Mouse (Mus musculus) neural tube, embryonic 13.5 days (tissue): ENCODE measurements around the gene Trmt2b. TPM values are rescaled to one million over a fixed set of nuclear protein-coding genes. Genes with fewer than 3 reads are reported as not detected.

Source experiments
- ATAC-seq: fragments of 200-750 bp; cut with Nextera tagmentation; 2 replicates; pipeline ENCODE4 v1.8.0; 2017; ENCODE audit warnings: low read depth, mild to moderate bottlenecking, moderate TSS enrichment, moderate library complexity
- H3K27ac ChIP-seq: fragments of 300-500 bp; sonication (generic); replicated peaks from 2 replicates; pipeline ENCODE4 v1.5.1; 2015; ENCODE audit warnings: moderate library complexity, mild to moderate bottlenecking, inconsistent platforms
- H3K27me3 ChIP-seq: fragments of 300-500 bp; sonication (generic); 2 replicates; pipeline ENCODE4 v1.6.1; 2015; ENCODE audit warnings: mild to moderate bottlenecking, inconsistent platforms
- H3K36me3 ChIP-seq: fragments of 300-500 bp; sonication (generic); 2 replicates; pipeline ENCODE4 v1.6.1; 2015; ENCODE audit warnings: mild to moderate bottlenecking, inconsistent platforms
- H3K4me1 ChIP-seq: fragments of 300-500 bp; sonication (generic); replicated peaks from 2 replicates; pipeline ENCODE4 v1.6.1; 2015; ENCODE audit warnings: inconsistent platforms
- H3K4me2 ChIP-seq: fragments of 300-500 bp; sonication (generic); 2 replicates; pipeline ENCODE4 v1.6.1; 2015; ENCODE audit warnings: inconsistent platforms, mild to moderate bottlenecking, moderate library complexity
- H3K4me3 ChIP-seq: fragments of 300-500 bp; sonication (generic); 2 replicates; pipeline ENCODE4 v1.5.1; 2015; ENCODE audit warnings: mild to moderate bottlenecking, inconsistent platforms
- H3K9ac ChIP-seq: fragments of 300-500 bp; sonication (generic); 2 replicates; pipeline ENCODE4 v1.6.1; 2015; ENCODE audit warnings: moderate library complexity, mild to moderate bottlenecking, inconsistent platforms
- H3K9me3 ChIP-seq: fragments of 300-500 bp; sonication (generic); 2 replicates; pipeline ENCODE4 v1.6.1; 2016; ENCODE audit warnings: inconsistent platforms
- WGBS: fragments of 180-500 bp; shearing (Covaris S2); methylation state at CpG from one replicate; pipeline ENCODE4 v1.1.7; 2015; 5-methylcytosine and 5-hydroxymethylcytosine counted together
- polyA plus RNA-seq: library from polyadenylated mRNA; unstranded; fragments of >200 nt; fragmentation: Nextera tagmentation; extraction: Ambion mirVana; gene quantifications from 2 replicates; pipeline ENCODE4 v1.2.1, GENCODE M21; 2015

Trmt2b gene
- polyA plus RNA-seq, 1 experiment from 2014 or later = 5.1 TPM

- ATAC-seq = no peak
- Histone ChIP-seq H3K9ac (no peak overlapping the region), H3K4me1 (no peaks in the 10 kb centered on the region), H3K4me2 (no peak overlapping the region), H3K4me3 (no peak overlapping the region), H3K27ac (no peak overlapping the region), H3K36me3 (no peaks in the 10 kb centered on the region), H3K27me3 (peaks cover 58% of the 10 kb centered on the region), H3K9me3 (no peaks in the 10 kb centered on the region)
- WGBS = 37% methylated on average over 4 of the region's 4 CpGs
Observed at GRCm38 (mm10) chrX:134285791-134286190, 9.0 kb upstream of the Trmt2b start.

DNA sequence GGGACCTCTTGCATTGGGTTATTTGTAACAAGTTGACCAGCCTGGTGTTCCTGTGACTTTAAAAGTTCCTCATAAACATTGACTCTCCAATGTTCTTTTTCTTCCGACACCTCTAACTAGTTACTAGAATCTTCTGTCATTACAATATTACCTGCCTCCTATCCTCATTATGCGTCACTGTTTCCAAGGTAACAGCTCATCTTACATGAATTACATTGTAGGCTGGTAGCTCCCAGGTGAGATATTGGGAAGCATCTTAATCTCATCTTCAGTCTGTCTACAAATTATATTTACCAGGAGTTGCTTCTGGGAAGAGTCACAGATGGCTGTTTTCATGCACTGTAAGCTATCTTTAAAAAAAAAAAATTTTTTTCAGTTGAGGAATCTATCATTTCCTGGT lies 8.3 kb upstream of the Trmt2b start:
- WGBS = 76% methylated on average over 2 of the region's 2 CpGs
- H3K9ac ChIP-seq = no peak overlapping the region
- no peaks in the 10 kb centered on the region for H3K9me3 ChIP-seq
- H3K4me3 ChIP-seq = no peak overlapping the region
- H3K27ac ChIP-seq = no peak overlapping the region
- no peaks in the 10 kb centered on the region for H3K36me3 ChIP-seq
- no peak overlapping the region for H3K4me2 ChIP-seq
- ATAC-seq = no peak
- no peaks in the 10 kb centered on the region for H3K4me1 ChIP-seq
- H3K27me3 ChIP-seq = peaks cover 56% of the 10 kb centered on the region

- H3K9me3 ChIP-seq = no peaks in the 10 kb centered on the region
- no peak overlapping the region for H3K4me2 ChIP-seq
- 88% methylated on average over 3 of the region's 3 CpGs for WGBS
- H3K4me1 ChIP-seq = no peaks in the 10 kb centered on the region
- no peak overlapping the region for H3K27ac ChIP-seq
- H3K9ac ChIP-seq = no peak overlapping the region
- ATAC-seq = no peak
- no peaks in the 10 kb centered on the region for H3K36me3 ChIP-seq
- no peak overlapping the region for H3K4me3 ChIP-seq
- H3K27me3 ChIP-seq = peaks cover 39% of the 10 kb centered on the region
Observed at GRCm38 (mm10) chrX:134280531-134280930, 3.7 kb upstream of the Trmt2b start.

DNA sequence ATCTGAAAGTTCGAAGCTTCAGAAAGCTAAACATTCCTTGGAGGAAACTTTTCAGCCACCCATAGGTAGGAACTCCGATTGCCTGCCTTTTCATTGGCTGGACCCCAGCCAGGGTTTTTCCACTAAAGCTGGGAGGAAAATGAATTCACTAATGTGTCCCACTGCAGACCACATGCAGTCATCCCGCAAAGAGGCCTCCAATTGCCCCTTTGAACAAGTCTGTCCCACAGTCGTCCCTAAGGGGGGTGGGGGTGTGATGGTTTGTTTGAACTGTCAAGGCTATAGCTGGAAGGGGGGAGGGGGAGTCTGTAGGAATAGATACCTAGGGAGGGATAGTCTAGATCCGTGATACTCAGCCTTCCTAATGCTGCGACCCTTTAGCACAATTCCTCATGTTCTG lies 1.1 kb downstream of the Trmt2b start:
- WGBS = 28% methylated on average over 6 of the region's 6 CpGs

DNA sequence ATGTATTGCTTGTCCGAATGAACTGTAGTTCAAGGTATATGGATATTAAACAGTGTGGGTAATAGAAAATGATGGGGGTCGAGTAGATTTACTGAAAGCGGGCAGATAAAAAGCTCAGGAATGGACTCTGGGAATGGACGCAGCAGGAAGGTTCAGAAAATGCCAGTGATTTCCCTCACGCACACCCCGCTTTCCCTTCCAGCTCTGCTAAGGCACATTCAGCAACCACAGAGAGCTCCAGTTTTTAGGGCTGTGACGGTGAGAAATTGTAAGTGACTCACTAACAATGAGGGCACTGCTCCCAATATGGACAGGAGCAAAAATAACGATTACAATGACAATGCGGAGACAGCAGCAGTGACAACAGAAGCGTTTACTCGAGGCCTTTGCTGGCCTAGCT lies 14.7 kb downstream of the Trmt2b start:
- Histone ChIP-seq H3K9me3 (no peaks in the 10 kb centered on the region), H3K27ac (no peak overlapping the region), H3K4me1 (no peaks in the 10 kb centered on the region), H3K36me3 (no peaks in the 10 kb centered on the region), H3K9ac (no peak overlapping the region), H3K27me3 (peaks cover 5% of the 10 kb centered on the region; the same call in 1 of the 2 replicates), H3K4me2 (no peak overlapping the region), H3K4me3 (no peak overlapping the region)
- 66% methylated on average over 11 of the region's 11 CpGs for WGBS
- no peak for ATAC-seq

More for the DNA sequence above, 1.1 kb downstream of the Trmt2b start:
- H3K36me3 ChIP-seq = no peaks in the 10 kb centered on the region
- no peaks in the 10 kb centered on the region for H3K4me1 ChIP-seq
- peaks cover 10% of the 10 kb centered on the region for H3K27me3 ChIP-seq
- ATAC-seq = peak; percentile 59; the same call in 1 of the 2 replicates
- H3K9ac ChIP-seq = no peak overlapping the region
- H3K4me2 ChIP-seq = peak overlapping the region; percentile 55; the same call in 1 of the 2 replicates
- no peaks in the 10 kb centered on the region for H3K9me3 ChIP-seq
- H3K4me3 ChIP-seq = no peak overlapping the region
- no peak overlapping the region for H3K27ac ChIP-seq

DNA sequence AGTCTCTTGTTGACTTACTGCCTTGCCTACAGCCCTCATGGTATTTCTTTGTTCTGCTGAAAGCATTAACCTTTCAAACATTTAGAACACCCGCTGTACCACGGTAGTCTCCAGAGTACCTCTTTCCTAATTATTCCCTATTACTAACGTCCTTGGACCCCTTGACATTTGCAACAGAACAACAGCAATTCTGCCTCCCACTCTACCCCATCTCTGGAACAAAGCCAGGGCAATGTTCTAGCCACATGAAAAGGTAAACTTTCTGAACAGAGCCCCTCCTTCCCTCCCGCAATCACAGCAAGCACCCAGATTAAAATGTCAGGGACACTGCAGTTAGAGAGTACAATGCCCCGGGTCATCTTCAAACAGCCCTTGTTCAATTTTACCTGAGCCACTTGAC lies 15.6 kb downstream of the Trmt2b start:
- Histone ChIP-seq H3K36me3 (no peaks in the 10 kb centered on the region), H3K27me3 (peaks cover 5% of the 10 kb centered on the region; the same call in 1 of the 2 replicates), H3K9ac (no peak overlapping the region), H3K4me3 (no peak overlapping the region), H3K4me1 (no peaks in the 10 kb centered on the region), H3K9me3 (no peaks in the 10 kb centered on the region), H3K27ac (no peak overlapping the region), H3K4me2 (no peak overlapping the region)
- WGBS = 37% methylated on average over 5 of the region's 5 CpGs
- ATAC-seq = no peak

- no peaks in the 10 kb centered on the region for H3K36me3 ChIP-seq
- no peak overlapping the region for H3K4me3 ChIP-seq
- 0 out of 2 replicates have a peak, but pooled peaks cover 4% of the 10 kb centered on the region for H3K9me3 ChIP-seq
- H3K9ac ChIP-seq = no peak overlapping the region
- ATAC-seq = no peak
- no peak overlapping the region for H3K27ac ChIP-seq
- H3K4me2 ChIP-seq = no peak overlapping the region
- 54% methylated on average over 2 of the region's 2 CpGs for WGBS
- H3K4me1 ChIP-seq = no peaks in the 10 kb centered on the region
- H3K27me3 ChIP-seq = no peaks in the 10 kb centered on the region
Observed at GRCm38 (mm10) chrX:134248202-134248601, 28.6 kb downstream of the Trmt2b start.

DNA sequence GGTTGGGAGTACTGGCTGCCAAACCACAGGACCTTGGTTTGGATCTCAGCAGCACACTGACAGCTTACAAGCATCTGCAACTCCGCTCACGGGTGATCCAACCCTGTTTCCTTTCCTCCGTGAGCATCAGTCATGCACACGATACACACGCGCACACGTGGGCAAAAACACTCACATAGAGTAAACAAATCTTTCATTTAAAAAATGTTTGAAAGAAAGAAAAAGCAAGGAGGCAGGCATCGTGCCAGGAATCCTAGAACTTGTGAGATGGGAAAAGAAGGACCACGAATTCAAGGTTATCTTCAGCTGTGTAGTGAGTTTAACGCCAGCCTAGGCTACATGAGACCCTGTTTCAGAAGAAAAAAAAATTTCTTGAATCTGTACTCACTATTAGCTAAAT lies 30.8 kb downstream of the Trmt2b start:
- 92% methylated on average over 10 of the region's 10 CpGs for WGBS

DNA sequence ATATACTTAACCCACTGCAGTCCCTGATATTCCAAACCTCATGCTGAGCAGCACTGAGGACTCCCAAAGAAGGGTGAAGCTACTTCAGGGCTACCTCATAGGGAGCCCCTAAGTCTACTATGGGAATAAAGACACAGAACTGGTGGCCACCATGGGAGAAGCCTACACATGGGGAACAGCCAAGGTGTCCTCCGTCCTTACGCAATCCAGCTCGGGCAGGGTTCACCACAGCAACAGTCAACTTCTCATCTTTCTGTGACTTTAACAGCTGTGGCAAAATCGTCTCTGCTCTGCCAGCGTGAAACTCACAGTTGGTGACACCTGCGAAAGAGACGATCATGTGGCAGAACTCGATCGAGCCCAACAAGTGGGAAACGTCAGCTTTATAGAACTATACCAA lies 38.5 kb downstream of the Trmt2b start:
- Histone ChIP-seq H3K9me3 (no peaks in the 10 kb centered on the region), H3K4me1 (no peaks in the 10 kb centered on the region), H3K27ac (no peak overlapping the region), H3K4me3 (no peak overlapping the region), H3K36me3 (no peaks in the 10 kb centered on the region), H3K9ac (no peak overlapping the region), H3K4me2 (no peak overlapping the region), H3K27me3 (no peaks in the 10 kb centered on the region)
- 95% methylated on average over 10 of the region's 10 CpGs for WGBS
- no peak for ATAC-seq

More for the DNA sequence above, 30.8 kb downstream of the Trmt2b start:
- no peaks in the 10 kb centered on the region for H3K36me3 ChIP-seq
- H3K9me3 ChIP-seq = 0 out of 2 replicates have a peak, but pooled peaks cover 4% of the 10 kb centered on the region
- no peak for ATAC-seq
- no peak overlapping the region for H3K9ac ChIP-seq
- H3K4me3 ChIP-seq = no peak overlapping the region
- no peak overlapping the region for H3K4me2 ChIP-seq
- H3K27ac ChIP-seq = no peak overlapping the region
- no peaks in the 10 kb centered on the region for H3K4me1 ChIP-seq
- H3K27me3 ChIP-seq = no peaks in the 10 kb centered on the region

GRCm38 (mm10) chrX:134233048-134233447 lies 43.7 kb downstream of the Trmt2b start:
- no peaks in the 10 kb centered on the region for H3K9me3 ChIP-seq
- H3K4me3 ChIP-seq = no peak overlapping the region
- H3K4me2 ChIP-seq = no peak overlapping the region
- WGBS = 78% methylated on average over 1 of the region's 1 CpGs
- no peaks in the 10 kb centered on the region for H3K4me1 ChIP-seq
- H3K9ac ChIP-seq = no peak overlapping the region
- ATAC-seq = no peak
- H3K36me3 ChIP-seq = no peaks in the 10 kb centered on the region
- H3K27ac ChIP-seq = no peak overlapping the region
- no peaks in the 10 kb centered on the region for H3K27me3 ChIP-seq

- WGBS = 52% methylated on average over 4 of the region's 4 CpGs
- ATAC-seq = no peak
- Histone ChIP-seq H3K4me1 (no peaks in the 10 kb centered on the region), H3K9ac (no peak within 1 kb of the TSS), H3K4me2 (no peak within 1 kb of the TSS), H3K9me3 (no peaks in the 10 kb centered on the region), H3K4me3 (no peak within 1 kb of the TSS), H3K27ac (no peak within 1 kb of the TSS), H3K36me3 (no peaks in the 10 kb centered on the region), H3K27me3 (0 out of 2 replicates have a peak, but pooled peaks cover 4% of the 10 kb centered on the region)
Observed at GRCm38 (mm10) chrX:134221856-134222255, 54.9 kb downstream of the Trmt2b start, which contains the start of gene Nox1. Gene Nox1, minus strand, starts transcription at chrX:134221956.

DNA sequence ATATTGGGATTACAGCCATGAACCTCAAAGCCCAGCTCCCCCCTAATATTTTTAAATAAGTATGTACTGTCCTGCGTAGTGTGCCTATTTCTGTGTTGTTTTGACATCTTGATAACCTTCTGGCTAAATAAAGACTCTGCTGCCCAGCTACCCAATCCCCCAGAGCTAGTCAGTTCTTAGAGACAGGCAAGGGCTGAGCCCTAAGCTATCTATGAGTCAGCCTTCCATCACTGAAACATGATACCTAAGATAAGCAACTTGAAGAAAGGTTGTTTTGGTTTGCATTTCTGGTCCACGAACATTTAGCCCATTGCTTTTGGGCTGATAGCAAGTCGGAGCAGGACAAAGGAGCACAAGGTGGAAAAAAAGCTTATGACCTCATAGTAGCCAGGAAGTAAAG lies 56.2 kb downstream of the Trmt2b start:
- Histone ChIP-seq H3K27me3 (0 out of 2 replicates have a peak, but pooled peaks cover 4% of the 10 kb centered on the region), H3K27ac (no peak overlapping the region), H3K36me3 (no peaks in the 10 kb centered on the region), H3K9ac (no peak overlapping the region), H3K9me3 (no peaks in the 10 kb centered on the region), H3K4me1 (no peaks in the 10 kb centered on the region), H3K4me2 (no peak overlapping the region), H3K4me3 (no peak overlapping the region)
- no peak for ATAC-seq
- 85% methylated on average over 3 of the region's 3 CpGs for WGBS

DNA sequence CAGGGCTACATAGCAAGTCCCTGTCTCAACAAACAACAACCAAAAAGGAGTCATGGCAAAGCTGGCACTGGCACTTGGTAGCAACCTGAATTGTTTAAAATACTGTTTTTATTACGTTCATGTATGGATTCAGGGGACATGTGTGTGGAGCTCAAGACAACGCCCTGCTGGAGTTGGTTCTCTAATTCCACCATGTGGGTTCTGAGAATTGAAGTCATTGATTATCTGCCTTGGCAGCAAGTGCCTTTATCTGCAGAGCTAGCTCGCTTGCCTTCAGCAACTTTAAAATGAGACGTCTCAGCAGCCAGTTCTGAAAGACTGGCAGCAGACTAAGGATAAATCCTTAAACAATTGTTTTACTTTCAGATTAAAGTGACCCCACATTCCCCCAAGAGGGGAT lies 58.6 kb downstream of the Trmt2b start:
- no peak overlapping the region for H3K4me3 ChIP-seq
- H3K4me2 ChIP-seq = no peak overlapping the region
- no peaks in the 10 kb centered on the region for H3K4me1 ChIP-seq
- no peak overlapping the region for H3K9ac ChIP-seq
- peaks cover 10% of the 10 kb centered on the region; the same call in 1 of the 2 replicates for H3K27me3 ChIP-seq
- no peaks in the 10 kb centered on the region for H3K36me3 ChIP-seq
- no peaks in the 10 kb centered on the region for H3K9me3 ChIP-seq
- ATAC-seq = no peak
- whole genome bisulfite sequencing = 61% methylated on average over 4 of the region's 4 CpGs
- no peak overlapping the region for H3K27ac ChIP-seq
